Mouse (Mus musculus): ENCODE data around the gene Plekha1. TPM values are rescaled to one million over a fixed set of nuclear protein-coding genes. Genes with fewer than 3 reads are reported as not detected.

Plekha1 gene
- total RNA-seq, 1 experiment from 2014 or later: 52.4 TPM

DNA sequence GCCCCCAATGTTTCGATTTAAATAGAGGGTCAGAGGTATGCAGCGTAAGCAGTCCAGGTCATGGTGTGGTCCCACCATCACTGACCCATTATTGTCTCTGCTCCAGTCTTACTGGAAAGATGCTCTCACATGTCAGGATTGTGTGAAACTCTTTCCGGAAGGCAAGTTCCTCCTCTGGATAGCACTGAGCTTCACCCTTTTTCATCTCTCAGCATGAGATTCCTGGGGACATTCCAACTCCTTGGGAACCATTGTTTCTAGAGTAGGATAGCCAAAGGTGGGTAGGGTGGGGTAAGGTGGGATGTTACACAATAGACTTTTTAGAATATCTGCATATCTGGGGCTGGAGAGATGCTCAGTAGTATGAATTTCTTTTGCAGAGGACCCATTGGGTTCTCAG, 80.2 kb downstream of the Plekha1 start:
- ATAC-seq (ENCODE audit: extremely low read depth, insufficient number of reproducible peaks, low FRiP score, poor library complexity, severe bottlenecking): no peak

DNA sequence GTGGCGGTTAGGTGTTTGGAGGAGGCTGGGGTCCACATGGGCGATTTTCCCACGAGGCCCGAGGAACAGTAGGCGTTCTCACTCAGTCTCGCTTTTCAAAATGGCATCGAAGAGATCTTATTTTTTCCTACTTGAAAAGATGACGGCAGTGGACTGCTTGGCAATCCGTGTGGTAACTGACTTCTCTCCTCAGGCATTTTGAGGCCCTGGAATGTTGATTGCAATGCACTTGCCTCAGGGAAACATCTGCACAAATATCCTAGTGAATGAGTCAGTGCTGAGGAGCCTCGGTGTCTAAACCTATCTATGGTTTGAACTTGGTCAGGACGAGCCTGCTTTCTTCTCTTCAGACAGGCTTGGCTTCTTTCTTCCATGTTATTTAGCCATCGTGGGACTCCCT, 80.7 kb downstream of the Plekha1 start:
- no peak for ATAC-seq (ENCODE audit: extremely low read depth, insufficient number of reproducible peaks, low FRiP score, poor library complexity, severe bottlenecking)

DNA sequence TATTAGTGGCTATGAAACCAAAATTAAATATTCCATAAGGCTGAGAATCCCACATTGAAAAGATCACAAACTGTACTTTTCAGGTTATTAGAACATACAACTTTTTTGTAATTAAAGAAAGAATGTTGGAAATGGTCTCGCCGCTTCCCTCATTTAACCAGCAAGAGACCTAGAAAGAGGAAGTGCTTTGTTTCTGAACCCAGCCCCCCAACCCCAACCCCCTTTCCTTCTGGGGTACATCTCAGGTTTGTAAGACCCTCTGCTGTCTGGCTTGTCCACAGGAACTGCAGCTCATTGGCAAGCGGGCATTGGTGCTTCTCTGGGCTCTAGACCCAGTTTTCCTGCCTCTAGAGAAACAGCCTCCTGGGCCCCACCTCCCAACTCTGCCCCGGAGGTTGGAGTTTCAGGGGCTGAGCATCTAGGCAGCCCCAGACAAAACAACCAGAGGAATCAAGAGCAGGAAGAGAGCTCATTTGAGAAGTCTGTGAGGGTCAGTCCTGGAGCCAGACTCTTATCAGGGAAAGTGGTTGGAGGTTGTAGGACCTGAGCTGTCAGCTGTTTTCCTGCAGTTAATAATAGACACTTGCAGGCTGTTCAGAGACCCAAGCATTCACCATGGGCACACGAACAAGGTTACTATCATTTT, 83.1 kb downstream of the Plekha1 start:
- ATAC-seq (ENCODE audit: extremely low read depth, insufficient number of reproducible peaks, low FRiP score, poor library complexity, severe bottlenecking): no peak

DNA sequence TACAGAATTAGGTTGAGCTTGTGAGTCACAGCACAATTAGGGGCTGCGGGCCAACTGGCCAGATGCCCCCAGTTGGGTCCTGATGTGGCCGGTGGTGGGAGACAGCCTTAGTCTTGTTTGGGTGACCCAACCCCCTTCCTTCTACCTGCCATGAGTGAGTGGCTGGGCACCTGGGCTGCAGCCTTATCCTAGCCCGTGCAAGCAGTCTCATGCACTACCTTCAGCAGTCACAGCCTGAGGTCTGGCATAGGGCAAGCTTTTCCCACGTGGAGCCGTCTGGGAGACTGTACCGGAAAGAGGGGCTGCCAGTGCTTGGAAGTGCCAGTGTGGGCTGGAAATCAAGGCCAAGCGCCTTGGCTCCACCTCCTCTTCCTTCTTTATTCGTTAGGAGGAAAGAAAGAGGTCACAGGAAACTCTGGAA, 83.8 kb downstream of the Plekha1 start:
- no peak for ATAC-seq (ENCODE audit: extremely low read depth, insufficient number of reproducible peaks, low FRiP score, poor library complexity, severe bottlenecking)

DNA sequence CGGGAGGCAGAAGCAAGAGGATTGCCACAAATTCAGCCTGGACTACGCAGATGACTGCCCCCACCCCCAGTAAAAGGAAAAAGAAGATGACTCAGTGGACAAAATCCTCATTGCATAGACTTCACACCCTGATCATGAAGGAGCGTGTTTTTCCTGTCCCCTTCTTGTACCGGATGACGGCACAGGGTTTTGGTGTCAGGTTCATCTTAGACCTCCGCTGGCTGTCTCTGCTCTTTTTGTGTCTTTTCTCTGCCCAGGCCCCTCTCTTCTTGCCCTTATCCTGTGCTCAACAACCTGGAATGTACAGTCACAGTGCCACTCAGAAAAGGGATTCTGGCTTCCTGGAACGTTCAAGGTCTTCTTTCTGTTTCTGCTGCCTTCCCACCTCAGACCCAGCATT, 84.9 kb downstream of the Plekha1 start:
- ATAC-seq (ENCODE audit: extremely low read depth, insufficient number of reproducible peaks, low FRiP score, poor library complexity, severe bottlenecking): no peak

DNA sequence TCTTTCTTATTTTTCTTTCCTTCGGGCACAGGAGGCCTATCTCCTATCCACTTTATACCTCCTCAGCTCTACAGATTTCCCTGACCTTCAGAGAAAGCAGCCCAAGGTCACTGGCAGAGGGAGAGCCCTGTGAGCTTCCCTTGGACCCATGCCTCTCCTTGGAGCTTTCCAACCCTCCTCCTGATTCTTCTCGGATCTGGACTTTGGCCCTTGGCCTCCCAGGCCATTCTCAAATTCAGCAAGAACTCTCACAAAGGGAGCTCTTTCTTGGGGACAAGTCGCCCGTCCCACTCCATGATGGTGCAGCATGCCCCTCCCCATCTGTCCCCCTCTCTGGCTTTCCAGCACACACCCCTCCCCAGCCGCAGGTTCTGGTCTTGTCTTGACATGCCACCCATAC, 85.4 kb downstream of the Plekha1 start:
- ATAC-seq (ENCODE audit: extremely low read depth, insufficient number of reproducible peaks, low FRiP score, poor library complexity, severe bottlenecking): no peak

DNA sequence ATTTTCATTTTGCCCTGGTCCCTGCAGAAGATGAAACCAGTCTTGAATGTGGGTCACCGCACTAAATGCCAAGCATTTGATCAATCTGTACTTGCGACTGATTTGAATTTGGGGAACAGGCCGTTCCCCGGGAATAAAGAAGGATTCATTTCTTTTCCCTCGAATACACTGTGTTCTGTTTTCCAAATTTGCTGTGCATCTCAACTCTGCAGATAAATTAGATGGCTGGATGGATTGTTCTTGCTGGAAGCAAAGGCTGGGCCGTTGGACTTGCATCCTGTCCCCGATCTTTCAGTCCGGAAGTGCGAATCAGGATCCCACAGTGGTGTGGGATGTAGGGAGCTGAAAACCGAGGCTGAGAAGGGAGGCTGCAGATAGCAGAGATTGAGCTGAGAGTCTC, 87.8 kb downstream of the Plekha1 start:
- ATAC-seq (ENCODE audit: extremely low read depth, insufficient number of reproducible peaks, low FRiP score, poor library complexity, severe bottlenecking): no peak

DNA sequence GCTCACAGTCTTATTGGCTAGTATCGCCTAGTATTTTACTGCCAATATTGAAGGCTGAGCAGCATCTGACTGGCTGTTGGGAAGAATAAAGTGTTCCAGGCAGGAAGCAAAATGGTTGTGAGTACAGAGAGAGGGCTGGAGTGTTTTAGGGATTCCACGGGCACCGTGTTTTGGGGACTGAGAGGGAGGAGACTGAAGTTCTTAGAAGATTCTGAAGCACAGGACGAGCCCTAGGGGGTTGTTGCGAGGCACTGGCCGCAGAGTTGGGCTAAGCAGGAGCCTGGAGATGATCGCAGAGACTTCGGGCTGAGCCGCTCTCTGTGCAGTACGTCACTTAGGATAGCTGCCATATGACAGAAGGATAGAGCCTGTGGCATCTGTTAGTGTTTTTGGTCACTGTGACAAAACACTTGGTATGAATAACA, 88.6 kb downstream of the Plekha1 start:
- no peak for ATAC-seq (ENCODE audit: extremely low read depth, insufficient number of reproducible peaks, low FRiP score, poor library complexity, severe bottlenecking)

DNA sequence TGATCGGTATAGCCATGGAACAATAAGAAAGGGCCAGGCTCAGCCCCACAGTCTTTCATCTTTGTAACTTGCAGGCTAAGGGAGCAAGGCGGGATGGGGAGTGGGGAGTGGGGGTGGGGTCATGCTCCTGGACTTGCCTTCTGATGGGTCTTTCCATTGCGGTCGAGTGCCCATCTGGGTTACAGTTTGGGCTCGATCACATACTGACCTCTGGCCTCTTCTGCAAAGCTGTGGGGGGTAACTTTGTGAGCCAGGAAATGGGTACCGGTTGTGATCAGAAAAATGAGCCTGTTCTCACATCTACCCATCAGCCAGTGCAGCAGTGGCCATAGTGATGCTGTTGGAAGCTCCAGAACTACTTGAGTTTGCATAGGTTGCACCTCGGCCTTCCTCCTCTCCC, 93.0 kb downstream of the Plekha1 start:
- no peak for ATAC-seq (ENCODE audit: extremely low read depth, insufficient number of reproducible peaks, low FRiP score, poor library complexity, severe bottlenecking)

DNA sequence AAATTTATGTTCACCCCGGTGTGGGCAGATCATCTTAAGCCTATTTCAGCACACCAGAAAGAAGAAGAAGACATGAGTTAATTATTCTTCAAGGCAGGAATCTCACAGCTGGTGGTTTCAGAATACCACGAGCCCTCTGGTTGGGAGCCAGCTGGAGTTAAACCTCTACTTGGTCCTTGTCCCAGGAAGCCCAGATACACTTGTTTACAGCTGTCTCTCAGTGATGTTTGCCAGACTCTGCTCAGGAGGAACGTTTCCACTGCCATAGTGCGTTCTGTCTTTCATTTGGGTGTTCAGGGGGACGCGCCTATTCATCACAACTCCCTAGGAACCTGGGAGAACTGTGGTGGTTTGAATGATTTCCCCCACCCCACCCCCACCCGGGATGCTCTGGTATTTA, 94.3 kb downstream of the Plekha1 start:
- ATAC-seq (ENCODE audit: extremely low read depth, insufficient number of reproducible peaks, low FRiP score, poor library complexity, severe bottlenecking): no peak

DNA sequence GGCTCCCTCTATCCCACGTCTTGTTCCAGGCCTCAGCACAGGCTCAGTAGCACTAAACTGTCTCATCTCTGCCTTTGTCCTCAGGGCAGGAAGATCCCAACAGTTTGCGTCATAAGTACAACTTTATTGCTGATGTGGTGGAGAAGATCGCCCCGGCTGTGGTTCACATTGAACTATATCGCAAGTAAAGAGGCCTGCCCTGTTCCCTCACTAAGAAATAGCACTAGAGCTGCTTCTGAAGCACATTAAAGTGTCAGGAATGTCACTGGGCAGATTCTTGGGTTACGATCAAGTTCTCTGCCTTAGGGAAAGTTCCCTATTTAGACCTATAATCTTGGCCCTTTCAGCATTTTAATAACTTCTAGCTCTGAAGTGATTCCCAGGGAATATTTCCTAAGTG, 95.9 kb downstream of the Plekha1 start:
- ATAC-seq (ENCODE audit: extremely low read depth, insufficient number of reproducible peaks, low FRiP score, poor library complexity, severe bottlenecking): no peak

Other genes starting within 250 kb of the Plekha1 start
- gene Btbd16, start 91.7 kb upstream of the Plekha1 start, total RNA-seq (2017): not detected in 2 replicates
- not detected in 2 replicates for gene Htra1, start 70.4 kb downstream of the Plekha1 start, total RNA-seq (2017)
- not detected in 2 replicates for gene Dmbt1, start 166.3 kb downstream of the Plekha1 start, total RNA-seq (2017)